Mouse (Mus musculus): Measurements from ENCODE around the gene Naa16. TPM values are rescaled to one million over a fixed set of nuclear protein-coding genes. Genes with fewer than 3 reads are reported as not detected.

Gene Naa16
- polyA plus RNA-seq, 1 experiment from 2014 or later = 39.4 TPM

DNA sequence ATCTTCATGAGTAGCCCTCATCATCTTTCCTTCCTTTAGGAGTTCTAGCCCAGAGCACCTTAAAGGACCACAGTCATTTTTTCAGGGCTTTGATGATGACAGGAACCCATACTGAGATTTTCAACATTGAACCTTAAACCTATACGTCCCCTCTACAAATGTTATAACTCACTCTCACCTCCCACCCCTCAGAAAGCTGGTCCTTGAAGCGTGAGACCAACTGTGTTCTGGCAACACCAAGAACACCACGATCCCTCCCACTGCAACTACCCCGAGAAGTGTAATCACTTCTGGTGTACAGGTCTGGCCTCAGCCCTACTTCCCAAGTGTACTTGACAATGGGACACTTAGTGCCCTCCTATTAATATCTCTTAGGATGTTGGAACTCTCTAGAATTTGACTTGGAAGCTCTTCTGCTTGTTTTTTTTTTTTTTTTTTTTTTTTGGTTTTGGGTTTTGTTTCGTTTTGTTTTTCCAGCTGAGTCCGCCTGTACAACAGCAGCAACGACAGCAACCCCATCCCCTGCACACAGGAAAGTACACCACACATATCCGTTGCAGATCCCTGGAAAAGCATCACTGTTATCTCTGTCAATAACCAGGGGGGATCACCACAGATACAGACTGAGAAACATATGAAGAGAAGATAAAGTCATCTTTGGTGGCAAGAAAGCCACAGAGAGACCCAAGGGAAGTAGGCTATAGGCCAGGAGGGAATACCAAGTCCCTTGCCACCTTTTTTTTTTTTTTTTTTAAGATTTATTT lies 96.3 kb downstream of the Naa16 start:
- Histone ChIP-seq H3K4me2 (replicated peaks) (no peak overlapping the region), H3K9ac (no peak overlapping the region), H3K36me3 (no peaks in the 10 kb centered on the region), H3K27me3 (peaks cover 12% of the 10 kb centered on the region; the same call in 1 of the 2 replicates), H3K4me1 (peaks cover 47% of the 10 kb centered on the region), H3K4me3 (no peak overlapping the region), H3K9me3 (replicated peaks) (no peaks in the 10 kb centered on the region), H3K27ac (no peak overlapping the region)
- WGBS = 82% methylated on average over 8 of the region's 8 CpGs
- ATAC-seq (ENCODE audit: low FRiP score) = no peak

DNA sequence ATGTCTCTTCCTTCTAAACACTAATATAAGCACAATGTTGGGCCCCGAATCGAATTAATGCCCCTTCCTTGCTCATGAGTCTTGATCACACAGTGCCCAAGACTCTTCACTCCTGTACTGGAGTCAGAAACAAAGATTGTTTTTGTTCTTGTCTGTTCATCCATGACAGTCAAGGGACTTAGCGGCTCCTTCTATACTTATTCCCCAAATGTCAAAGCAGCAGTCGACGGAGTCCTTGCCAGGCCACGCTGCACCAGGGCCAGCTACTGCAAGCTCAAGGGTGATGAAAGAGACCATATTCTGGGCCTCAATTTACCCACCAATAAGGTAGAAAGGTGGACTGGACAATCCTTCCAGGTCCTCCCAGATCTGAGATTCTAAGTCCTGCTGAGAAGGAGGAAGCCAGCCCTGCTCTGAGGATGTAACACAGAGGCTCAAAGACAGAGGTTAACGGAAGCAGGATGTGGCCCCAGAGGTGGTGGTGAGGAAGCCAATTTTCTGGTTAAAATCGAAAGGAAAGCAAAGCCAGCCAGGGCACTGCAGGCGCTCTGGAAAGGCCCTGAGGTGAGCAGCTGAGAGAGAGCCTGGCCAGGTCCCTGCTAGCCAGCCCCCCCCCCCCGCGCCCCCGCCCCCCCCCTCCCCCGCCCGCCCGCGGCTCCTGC lies 97.3 kb downstream of the Naa16 start:
- Histone ChIP-seq H3K4me1 (peaks cover 50% of the 10 kb centered on the region), H3K9me3 (replicated peaks) (no peaks in the 10 kb centered on the region), H3K4me2 (replicated peaks) (peak overlapping the region; percentile 13; the same call in 1 of the 2 replicates), H3K27ac (no peak overlapping the region), H3K36me3 (no peaks in the 10 kb centered on the region), H3K9ac (no peak overlapping the region; the same call in 1 of the 2 replicates), H3K4me3 (no peak overlapping the region), H3K27me3 (0 out of 2 replicates have a peak, but pooled peaks cover 2% of the 10 kb centered on the region)
- no peak for ATAC-seq (ENCODE audit: low FRiP score)
- 37% methylated on average over 11 of the region's 16 CpGs for WGBS

DNA sequence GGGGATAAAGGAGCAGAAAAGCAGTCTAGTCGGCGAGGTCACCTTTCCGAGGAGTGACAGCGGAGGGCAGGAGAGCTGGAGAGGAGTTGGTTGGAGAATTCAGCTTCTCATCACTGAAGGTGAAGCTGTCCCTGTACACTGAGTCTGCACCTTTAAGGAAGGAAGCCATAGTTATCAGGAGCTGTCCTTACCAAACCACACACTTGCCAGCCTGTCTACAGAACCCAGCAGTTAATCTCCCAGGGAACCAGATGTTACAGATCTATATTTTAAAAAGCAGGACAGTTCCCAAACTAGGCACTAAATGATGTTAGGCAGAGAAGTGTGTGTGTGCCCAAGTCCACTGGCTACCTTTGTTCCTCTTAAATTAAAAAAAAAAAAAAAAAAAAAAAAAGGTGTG lies 98.9 kb downstream of the Naa16 start:
- WGBS = 87% methylated on average over 4 of the region's 4 CpGs
- ATAC-seq (ENCODE audit: low FRiP score) = no peak
- Histone ChIP-seq H3K36me3 (no peaks in the 10 kb centered on the region), H3K27me3 (no peaks in the 10 kb centered on the region), H3K4me2 (replicated peaks) (no peak overlapping the region), H3K27ac (no peak overlapping the region), H3K9me3 (replicated peaks) (no peaks in the 10 kb centered on the region), H3K9ac (no peak overlapping the region), H3K4me3 (no peak overlapping the region), H3K4me1 (peaks cover 43% of the 10 kb centered on the region)

DNA sequence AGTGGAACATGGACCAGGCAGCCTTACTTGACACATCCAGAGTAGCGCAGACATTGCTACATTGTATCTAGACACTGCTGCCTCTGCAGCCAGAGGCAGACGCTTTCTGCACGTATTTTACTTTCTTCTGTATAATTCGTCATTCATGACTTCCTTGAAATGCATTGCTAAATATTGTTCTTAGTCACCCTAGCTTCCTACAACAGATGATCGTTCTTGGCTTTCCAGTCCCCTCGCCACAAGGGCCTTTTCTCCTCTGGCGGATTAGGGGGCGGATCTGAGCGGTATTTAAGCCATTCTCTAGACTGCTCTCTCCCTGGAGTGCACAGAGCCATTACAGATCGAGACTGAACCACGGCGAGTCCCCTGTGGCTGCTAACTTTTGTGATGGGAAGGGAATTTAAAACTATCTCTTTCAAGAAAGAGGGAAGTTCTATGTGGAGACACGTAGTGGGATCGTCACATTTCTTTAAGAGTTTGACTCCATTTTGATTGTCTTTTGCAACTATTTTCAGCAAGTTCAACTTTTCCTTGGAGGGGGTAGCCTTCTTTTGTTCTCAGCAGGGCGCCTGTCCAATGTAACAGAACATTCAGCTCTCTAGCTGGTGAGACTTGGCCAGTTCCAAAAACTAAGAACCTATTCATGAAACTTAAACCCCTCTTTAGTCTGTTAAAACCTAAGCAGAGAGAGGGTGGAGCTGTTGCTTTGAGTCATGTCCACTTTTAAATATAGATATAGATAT lies 99.7 kb downstream of the Naa16 start:
- Histone ChIP-seq H3K4me1 (peaks cover 38% of the 10 kb centered on the region), H3K27me3 (no peaks in the 10 kb centered on the region), H3K9me3 (replicated peaks) (no peaks in the 10 kb centered on the region), H3K9ac (no peak overlapping the region), H3K27ac (peak overlapping the region; percentile 25; the same call in 1 of the 2 replicates), H3K4me3 (no peak overlapping the region), H3K36me3 (no peaks in the 10 kb centered on the region), H3K4me2 (replicated peaks) (no peak overlapping the region)
- peak; percentile 51; the same call in 1 of the 2 replicates for ATAC-seq (ENCODE audit: low FRiP score)
- WGBS = 24% methylated on average over 15 of the region's 15 CpGs

DNA sequence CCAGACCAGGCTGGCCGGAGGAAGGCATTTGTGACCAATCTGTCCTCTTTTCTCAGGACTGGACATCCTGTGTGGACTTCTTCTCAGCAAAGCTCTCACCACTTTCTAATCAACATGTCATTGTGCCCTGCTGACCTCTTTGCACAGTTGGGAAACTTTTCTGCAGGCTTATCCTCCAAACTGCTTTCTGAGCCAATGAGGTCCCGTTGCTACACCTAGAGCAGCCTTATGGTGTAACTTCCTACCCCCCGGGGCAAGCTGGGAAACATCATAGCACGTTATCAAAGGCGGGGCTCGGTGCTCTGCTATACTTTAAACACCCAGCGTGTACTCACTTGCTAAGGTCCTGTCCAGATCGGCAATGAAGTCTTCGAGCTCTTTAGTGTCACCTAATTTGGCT lies 100.7 kb downstream of the Naa16 start:
- ATAC-seq (ENCODE audit: low FRiP score) = no peak
- H3K4me3 ChIP-seq = no peak overlapping the region
- no peaks in the 10 kb centered on the region for H3K9me3 ChIP-seq (replicated peaks)
- WGBS = 54% methylated on average over 9 of the region's 9 CpGs
- H3K36me3 ChIP-seq = no peaks in the 10 kb centered on the region
- no peaks in the 10 kb centered on the region for H3K27me3 ChIP-seq
- no peak overlapping the region for H3K27ac ChIP-seq
- peaks cover 34% of the 10 kb centered on the region for H3K4me1 ChIP-seq
- no peak overlapping the region for H3K4me2 ChIP-seq (replicated peaks)
- H3K9ac ChIP-seq = no peak overlapping the region

DNA sequence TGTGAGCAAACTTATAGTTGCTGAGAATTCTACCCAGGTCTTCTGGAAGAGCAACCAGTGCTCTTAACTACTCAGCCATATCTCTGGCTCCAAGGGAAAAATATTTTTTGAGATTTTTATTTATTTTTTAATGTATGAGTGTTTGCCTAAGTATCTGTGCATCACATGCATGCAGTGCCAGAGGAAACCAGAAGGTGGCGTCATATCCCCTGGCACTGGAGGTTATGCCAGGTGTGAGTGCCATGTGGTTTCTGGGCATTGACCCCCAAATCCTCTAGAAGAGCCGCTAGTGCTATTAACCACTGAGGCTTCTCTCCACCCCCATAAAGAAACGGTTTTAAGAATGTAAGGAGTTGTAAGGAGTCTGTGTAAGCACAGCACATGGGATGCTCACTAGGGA lies 102.3 kb downstream of the Naa16 start:
- Histone ChIP-seq H3K4me3 (no peak overlapping the region), H3K9ac (no peak overlapping the region), H3K4me2 (replicated peaks) (no peak overlapping the region), H3K4me1 (peaks cover 28% of the 10 kb centered on the region), H3K27ac (no peak overlapping the region), H3K36me3 (no peaks in the 10 kb centered on the region), H3K9me3 (replicated peaks) (no peaks in the 10 kb centered on the region), H3K27me3 (no peaks in the 10 kb centered on the region)
- ATAC-seq (ENCODE audit: low FRiP score) = no peak
- WGBS = 73% methylated on average over 3 of the region's 3 CpGs

DNA sequence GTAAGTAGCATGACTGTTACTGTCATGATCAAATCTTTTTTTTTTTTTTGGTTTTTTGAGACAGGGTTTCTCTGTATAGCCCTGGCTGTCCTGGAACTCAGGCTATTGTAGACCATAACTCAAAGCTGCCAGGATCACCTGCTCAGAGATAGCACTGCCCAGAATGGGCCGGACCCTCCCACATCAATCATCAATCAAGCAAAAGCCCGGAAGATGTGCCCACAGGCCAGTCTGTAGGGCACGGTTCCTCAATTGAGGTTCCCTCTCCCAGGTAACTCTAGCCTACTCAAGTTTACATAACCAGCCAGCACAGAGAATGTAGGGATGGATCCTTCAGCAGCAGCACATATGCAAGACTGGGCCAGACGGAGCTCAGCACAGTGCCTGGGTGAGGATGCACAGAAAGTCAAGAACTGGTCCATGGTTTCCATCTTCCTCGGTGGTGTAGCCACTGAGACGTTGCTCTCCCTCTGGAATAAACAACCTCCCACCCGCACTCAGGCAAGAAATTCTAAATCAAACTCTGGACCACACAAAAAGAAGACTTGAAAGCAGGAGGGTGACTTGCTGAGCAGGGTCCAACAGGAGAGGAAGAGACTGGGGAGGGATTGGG lies 103.2 kb downstream of the Naa16 start:
- Histone ChIP-seq H3K27ac (no peak overlapping the region), H3K9ac (no peak overlapping the region), H3K9me3 (replicated peaks) (no peaks in the 10 kb centered on the region), H3K4me2 (replicated peaks) (no peak overlapping the region), H3K36me3 (no peaks in the 10 kb centered on the region), H3K4me3 (no peak overlapping the region), H3K27me3 (no peaks in the 10 kb centered on the region), H3K4me1 (peaks cover 21% of the 10 kb centered on the region)
- 93% methylated on average over 7 of the region's 7 CpGs for WGBS
- ATAC-seq (ENCODE audit: low FRiP score) = no peak

DNA sequence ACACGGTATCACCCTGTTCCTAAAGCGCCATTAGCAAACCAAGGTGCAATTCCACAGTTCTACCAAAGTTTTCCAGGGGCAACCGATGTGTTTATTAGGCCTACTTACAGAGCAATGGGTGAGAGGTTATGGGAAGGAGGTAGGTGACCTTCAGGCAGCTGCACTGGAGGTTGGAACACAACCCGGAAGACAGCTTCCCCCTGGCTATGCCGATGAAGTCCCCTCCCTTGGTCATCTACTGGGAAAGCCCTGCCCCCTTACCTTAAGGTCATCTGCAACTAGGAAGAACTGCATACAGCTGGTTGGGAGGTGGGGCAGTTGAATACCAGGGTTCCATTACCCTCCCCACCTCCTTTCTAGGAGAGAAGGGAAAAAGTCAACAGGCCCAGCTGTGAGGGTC lies 105.0 kb downstream of the Naa16 start:
- Histone ChIP-seq H3K36me3 (no peaks in the 10 kb centered on the region), H3K9me3 (replicated peaks) (no peaks in the 10 kb centered on the region)
- WGBS = 93% methylated on average over 5 of the region's 5 CpGs

DNA sequence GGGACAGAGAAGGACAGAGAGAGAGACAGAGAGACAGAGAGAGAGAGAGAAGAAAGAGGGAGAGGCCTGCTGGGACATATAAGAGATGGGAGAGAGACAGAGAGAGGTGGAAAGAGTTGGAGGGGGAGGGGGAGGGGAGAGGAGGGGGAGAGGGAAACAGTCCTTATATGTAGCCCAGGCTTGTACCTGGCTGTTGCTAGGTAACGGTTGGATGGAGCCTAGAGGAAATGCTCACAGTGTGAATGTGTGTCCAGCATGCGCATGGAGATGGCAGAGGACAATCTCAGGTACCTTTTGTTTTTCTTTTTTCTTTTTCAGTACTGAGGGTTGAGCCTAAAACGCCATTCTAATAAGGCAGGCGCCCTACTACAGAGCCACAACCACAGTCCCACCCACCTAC lies 106.0 kb downstream of the Naa16 start:
- H3K9me3 ChIP-seq (replicated peaks) = no peaks in the 10 kb centered on the region
- ATAC-seq (ENCODE audit: low FRiP score) = no peak
- H3K27ac ChIP-seq = no peak overlapping the region
- WGBS = 90% methylated on average over 4 of the region's 4 CpGs
- H3K36me3 ChIP-seq = no peaks in the 10 kb centered on the region
- H3K4me1 ChIP-seq = peaks cover 4% of the 10 kb centered on the region; the same call in 1 of the 2 replicates
- no peak overlapping the region for H3K9ac ChIP-seq
- no peaks in the 10 kb centered on the region for H3K27me3 ChIP-seq
- no peak overlapping the region for H3K4me3 ChIP-seq
- no peak overlapping the region for H3K4me2 ChIP-seq (replicated peaks)

More for the DNA sequence above, 105.0 kb downstream of the Naa16 start:
- no peaks in the 10 kb centered on the region for H3K27me3 ChIP-seq
- ATAC-seq (ENCODE audit: low FRiP score) = no peak
- H3K4me1 ChIP-seq = peaks cover 14% of the 10 kb centered on the region
- no peak overlapping the region for H3K4me2 ChIP-seq (replicated peaks)
- H3K4me3 ChIP-seq = no peak overlapping the region
- H3K9ac ChIP-seq = no peak overlapping the region
- no peak overlapping the region for H3K27ac ChIP-seq

DNA sequence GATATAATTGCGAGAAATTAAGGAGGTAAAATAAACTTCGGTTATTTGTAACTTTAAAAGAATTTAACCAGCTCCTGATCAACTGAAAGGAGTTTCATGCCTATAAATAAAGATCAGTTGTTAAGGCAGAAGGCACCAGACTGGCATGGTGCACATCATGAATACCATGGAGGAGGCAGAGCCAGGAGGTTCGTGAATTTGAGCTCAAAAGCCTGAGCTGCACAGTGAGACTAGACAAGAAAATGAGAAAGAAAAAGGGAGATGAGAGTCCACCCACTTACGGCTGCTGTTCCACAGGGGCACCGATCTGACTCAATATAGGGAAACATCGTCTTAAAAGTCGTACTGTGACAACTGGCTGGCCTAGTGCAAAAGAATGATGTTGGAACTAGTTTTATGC lies 106.6 kb downstream of the Naa16 start:
- Histone ChIP-seq H3K4me1 (0 out of 2 replicates have a peak, but pooled peaks cover under 1% of the 10 kb centered on the region), H3K27me3 (no peaks in the 10 kb centered on the region), H3K9me3 (replicated peaks) (no peaks in the 10 kb centered on the region), H3K36me3 (no peaks in the 10 kb centered on the region), H3K9ac (no peak overlapping the region), H3K4me3 (no peak overlapping the region), H3K4me2 (replicated peaks) (no peak overlapping the region), H3K27ac (no peak overlapping the region)
- ATAC-seq (ENCODE audit: low FRiP score) = no peak
- 91% methylated on average over 7 of the region's 7 CpGs for WGBS

DNA sequence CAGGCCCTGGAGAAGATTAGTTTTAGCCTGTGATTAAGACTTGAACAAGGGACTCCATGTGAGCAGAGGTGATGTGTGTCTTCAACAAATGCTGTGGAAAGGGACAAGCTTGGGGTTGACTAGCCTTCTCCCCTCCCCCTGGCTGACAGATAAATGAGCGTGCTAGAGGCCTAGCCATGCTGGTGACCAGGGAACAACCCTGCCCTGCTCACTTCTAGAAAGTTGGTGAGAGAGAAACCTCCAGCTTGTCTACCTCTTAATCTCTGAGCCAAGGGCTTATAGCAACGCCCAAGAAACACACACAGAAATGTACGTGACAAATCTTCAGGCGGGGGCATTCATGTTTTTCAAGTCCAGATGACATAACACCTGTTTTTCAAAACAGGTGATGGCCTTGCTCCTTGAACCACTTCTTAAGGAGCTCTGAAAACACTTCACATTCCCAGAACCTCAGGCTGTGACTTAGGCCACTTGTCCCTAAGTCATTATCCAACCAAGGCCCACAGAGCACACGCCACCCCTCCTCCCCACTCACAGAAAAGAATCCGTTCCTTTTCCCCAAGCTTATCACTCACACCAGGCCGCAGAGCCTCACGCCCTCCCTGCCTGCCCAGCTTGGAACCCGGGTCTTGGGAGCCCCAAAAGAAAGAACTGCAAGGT lies 108.6 kb downstream of the Naa16 start:
- no peak overlapping the region for H3K9ac ChIP-seq
- H3K9me3 ChIP-seq (replicated peaks) = no peaks in the 10 kb centered on the region
- WGBS = 89% methylated on average over 9 of the region's 9 CpGs
- peaks cover 8% of the 10 kb centered on the region; the same call in 1 of the 2 replicates for H3K4me1 ChIP-seq
- ATAC-seq (ENCODE audit: low FRiP score) = no peak
- no peaks in the 10 kb centered on the region for H3K27me3 ChIP-seq
- H3K4me3 ChIP-seq = no peak overlapping the region
- H3K36me3 ChIP-seq = no peaks in the 10 kb centered on the region
- H3K27ac ChIP-seq = no peak overlapping the region
- no peak overlapping the region for H3K4me2 ChIP-seq (replicated peaks)
